Mouse (Mus musculus) spleen, postnatal 14 days (tissue): Measurements from ENCODE around the gene Stn1.
A peak's percentile ranks its signal among the peaks of the same experiment; 100 is the strongest.

Source experiments
- DNase-seq, 2 experiments: peaks; one replicate each; pipeline ENCODE4 v3.0.0; 2021 to 2022; ENCODE audit warnings: low spot score in 2 of 2

Stn1 gene

GRCm38 (mm10) chr19:47510135-47510472 lies 27.2 kb downstream of the Stn1 start:
- no peak for DNase-seq

- DNase-seq, result no peak
Observed at GRCm38 (mm10) chr19:47508771-47509281, 28.5 kb downstream of the Stn1 start.

- DNase-seq, result no peak
Observed at GRCm38 (mm10) chr19:47508191-47508590, 29.1 kb downstream of the Stn1 start.

GRCm38 (mm10) chr19:47507128-47508121 lies 29.9 kb downstream of the Stn1 start:
- peak; percentile 36 to 62 for DNase-seq

- DNase-seq, result no peak
Observed at GRCm38 (mm10) chr19:47503625-47504024, 33.7 kb downstream of the Stn1 start.

- no peak for DNase-seq
Observed at GRCm38 (mm10) chr19:47502563-47502962, 34.7 kb downstream of the Stn1 start.

- no peak for DNase-seq
Observed at GRCm38 (mm10) chr19:47500389-47501011, 36.8 kb downstream of the Stn1 start.

- no peak for DNase-seq
Observed at GRCm38 (mm10) chr19:47499841-47500240, 37.5 kb downstream of the Stn1 start.

- no peak for DNase-seq
Observed at GRCm38 (mm10) chr19:47498942-47499341, 38.4 kb downstream of the Stn1 start.

GRCm38 (mm10) chr19:47497736-47498135 lies 39.6 kb downstream of the Stn1 start:
- DNase-seq, result no peak

GRCm38 (mm10) chr19:47497313-47497712 lies 40.0 kb downstream of the Stn1 start:
- DNase-seq, result no peak

GRCm38 (mm10) chr19:47493017-47493997 lies 44.0 kb downstream of the Stn1 start:
- no peak for DNase-seq

GRCm38 (mm10) chr19:47492422-47492821 lies 44.9 kb downstream of the Stn1 start:
- DNase-seq, result no peak

GRCm38 (mm10) chr19:47491853-47492252 lies 45.5 kb downstream of the Stn1 start:
- no peak for DNase-seq

GRCm38 (mm10) chr19:47489233-47489632 lies 48.1 kb downstream of the Stn1 start:
- no peak for DNase-seq

GRCm38 (mm10) chr19:47488250-47488649 lies 49.1 kb downstream of the Stn1 start:
- no peak for DNase-seq

- no peak for DNase-seq
Observed at GRCm38 (mm10) chr19:47487572-47487971, 49.7 kb downstream of the Stn1 start.

- no peak for DNase-seq
Observed at GRCm38 (mm10) chr19:47485997-47486566, 51.2 kb downstream of the Stn1 start.

- DNase-seq, result no peak
Observed at GRCm38 (mm10) chr19:47484110-47484509, 53.2 kb downstream of the Stn1 start.

GRCm38 (mm10) chr19:47483346-47483745 lies 54.0 kb downstream of the Stn1 start:
- DNase-seq, result no peak

GRCm38 (mm10) chr19:47473453-47473852 lies 63.9 kb downstream of the Stn1 start:
- DNase-seq, result no peak
